Mouse (Mus musculus) CD8-positive naive resting alpha-beta T cell, adult 57 days (primary cell): ENCODE results near the gene Sirpb1b. TPM values are rescaled to one million over a fixed set of nuclear protein-coding genes. Genes with fewer than 3 reads are reported as not detected.

ENCODE experiments used
- total RNA-seq: library from RNA; stranded (reverse); gene quantifications from one replicate; pipeline ENCODE4 v1.2.4, GENCODE M21; 2023

Sirpb1b gene
- total RNA-seq = not detected

DNA sequence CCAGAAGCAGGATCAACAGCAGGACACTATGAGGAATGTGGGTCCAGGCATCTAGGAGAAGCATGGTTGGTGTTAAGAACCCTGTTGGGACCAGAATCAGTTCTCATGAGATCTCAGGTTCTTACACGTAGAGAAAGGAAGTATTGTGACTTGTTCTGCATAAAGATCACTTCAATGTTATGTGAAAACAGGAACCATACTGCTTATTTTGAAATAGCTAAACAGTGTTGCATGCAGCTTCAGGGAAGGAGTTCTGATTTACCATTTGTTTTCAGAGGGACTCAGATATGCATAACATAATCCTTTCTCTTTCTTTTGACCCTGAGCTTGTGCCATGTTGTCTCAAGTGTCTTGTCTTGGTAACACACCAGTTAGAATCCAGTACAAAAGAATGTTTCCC lies at the start of gene Sirpb1b:
Gene Sirpb1b (minus strand): TSS at position 179 of the 400 bp plus-strand sequence.

Other genes with a start within 250 kb of the Sirpb1b start
- not detected for gene Gm9733, start 242.8 kb downstream of the Sirpb1b start, total RNA-seq
- 0.34 TPM for gene Sirpb1a, start 148.5 kb downstream of the Sirpb1b start, total RNA-seq